Mouse (Mus musculus): ENCODE measurements around the gene Fasl.

DNA sequence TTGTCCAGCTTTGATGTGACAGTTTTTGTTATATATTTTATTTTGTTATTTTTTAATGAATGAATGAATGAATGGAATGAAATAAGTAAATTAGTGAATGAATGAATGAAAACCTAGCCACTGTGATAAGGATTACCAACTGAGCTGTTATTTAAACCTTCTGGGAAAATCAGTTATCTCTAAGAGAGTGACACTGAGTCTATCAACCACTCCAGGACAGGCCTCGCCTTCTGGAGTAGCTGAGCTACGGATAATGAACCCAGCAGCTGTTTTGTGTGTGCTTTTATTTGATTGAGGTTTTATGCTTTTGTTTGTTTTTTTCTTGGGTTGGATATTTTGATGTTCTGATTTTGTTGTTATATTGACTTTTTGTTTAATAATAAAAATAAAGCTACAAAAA, 17.0 kb downstream of the Fasl start:
- TF ChIP-seq CTCF (IDR thresholded peaks at IDR 0.05; ENCODE audit: borderline replicate concordance, insufficient read depth, low read depth, low read length) = no peak
- no peak for TF ChIP-seq POLR2A (IDR thresholded peaks at IDR 0.05; ENCODE audit: borderline replicate concordance, insufficient read depth, low read length)

All from cerebellum, adult 2 months (tissue).